Mouse (Mus musculus) ovary, adult 18-20 months (tissue): Measurements from ENCODE around the gene Slc37a1.
A peak's percentile ranks its signal among the peaks of the same experiment; 100 is the strongest.

Experiments
- DNase-seq: peaks from one replicate; pipeline ENCODE4 v3.0.0; 2022; ENCODE audit warnings: low spot score, mixed read lengths

Gene Slc37a1

GRCm38 (mm10) chr17:31294363-31295214 lies 8.0 kb downstream of the Slc37a1 start:
- DNase-seq, result no peak

GRCm38 (mm10) chr17:31295215-31295891 lies 8.8 kb downstream of the Slc37a1 start:
- DNase-seq, result no peak

- DNase-seq, result peak; percentile 83
Measured at GRCm38 (mm10) chr17:31295892-31296781, 9.5 kb downstream of the Slc37a1 start.

GRCm38 (mm10) chr17:31297521-31297939 lies 10.9 kb downstream of the Slc37a1 start:
- DNase-seq, result no peak

GRCm38 (mm10) chr17:31298419-31299209 lies 12.0 kb downstream of the Slc37a1 start:
- DNase-seq, result no peak

GRCm38 (mm10) chr17:31299981-31300380 lies 13.4 kb downstream of the Slc37a1 start:
- no peak for DNase-seq

GRCm38 (mm10) chr17:31300736-31301135 lies 14.1 kb downstream of the Slc37a1 start:
- no peak for DNase-seq

- no peak for DNase-seq
Measured at GRCm38 (mm10) chr17:31303401-31303800, 16.8 kb downstream of the Slc37a1 start.

GRCm38 (mm10) chr17:31304895-31305775 lies 18.5 kb downstream of the Slc37a1 start:
- DNase-seq, result no peak

- DNase-seq, result no peak
Measured at GRCm38 (mm10) chr17:31305776-31306120, 19.2 kb downstream of the Slc37a1 start.

GRCm38 (mm10) chr17:31307756-31308155 lies 21.2 kb downstream of the Slc37a1 start:
- no peak for DNase-seq

GRCm38 (mm10) chr17:31308291-31308816 lies 21.8 kb downstream of the Slc37a1 start:
- DNase-seq, result no peak

GRCm38 (mm10) chr17:31309281-31309793 lies 22.7 kb downstream of the Slc37a1 start:
- no peak for DNase-seq

- DNase-seq, result no peak
Measured at GRCm38 (mm10) chr17:31311047-31311446, 24.5 kb downstream of the Slc37a1 start.

GRCm38 (mm10) chr17:31312648-31313047 lies 26.1 kb downstream of the Slc37a1 start:
- no peak for DNase-seq

GRCm38 (mm10) chr17:31315046-31315792 lies 28.6 kb downstream of the Slc37a1 start:
- DNase-seq, result no peak

- no peak for DNase-seq
Measured at GRCm38 (mm10) chr17:31315993-31316392, 29.4 kb downstream of the Slc37a1 start.

GRCm38 (mm10) chr17:31316998-31317397 lies 30.4 kb downstream of the Slc37a1 start:
- no peak for DNase-seq
